Mouse (Mus musculus): ENCODE measurements around the gene Morn4. TPM values are rescaled to one million over a fixed set of nuclear protein-coding genes. Genes with fewer than 3 reads are reported as not detected.
"Not testable (repeated sequence)": the region's sequence is repeated elsewhere in the genome, so short reads cannot be mapped to it uniquely, and the experiment has no call there.

The Morn4 gene
- polyA plus RNA-seq, 1 experiment from 2014 or later, result 137 TPM

- peaks cover 25% of the 10 kb centered on the region for H3K4me1 ChIP-seq (ENCODE audit: control insufficient read depth, insufficient read depth, low read depth, low read length)
- peak within 1 kb of the TSS; percentile 90 for H3K27ac ChIP-seq (ENCODE audit: low read depth, low read length)
- H3K4me2 ChIP-seq (ENCODE audit: low read length), result peak within 1 kb of the TSS; percentile 80
- WGBS, result under 1% methylated on average over 36 of the region's 55 CpGs
- H3K9ac ChIP-seq (ENCODE audit: low read depth, low read length), result peak within 1 kb of the TSS; percentile 94
- H3K36me3 ChIP-seq (ENCODE audit: control insufficient read depth, insufficient read depth, low read length), result no peaks in the 10 kb centered on the region
- ATAC-seq, result peak; percentile 98
- peak within 1 kb of the TSS; percentile 99 for H3K4me3 ChIP-seq (ENCODE audit: low read length)
- no peaks in the 10 kb centered on the region for H3K9me3 ChIP-seq (ENCODE audit: control insufficient read depth, low read length)
- no peaks in the 10 kb centered on the region for H3K27me3 ChIP-seq (replicated peaks; ENCODE audit: control insufficient read depth, insufficient read depth, low read length)
Observed at GRCm38 (mm10) chr19:42089748-42090595, 3.8 kb upstream of the Morn4 start, which contains the start of gene Pi4k2a. Pi4k2a (plus strand) TSS chr19:42090470.

DNA sequence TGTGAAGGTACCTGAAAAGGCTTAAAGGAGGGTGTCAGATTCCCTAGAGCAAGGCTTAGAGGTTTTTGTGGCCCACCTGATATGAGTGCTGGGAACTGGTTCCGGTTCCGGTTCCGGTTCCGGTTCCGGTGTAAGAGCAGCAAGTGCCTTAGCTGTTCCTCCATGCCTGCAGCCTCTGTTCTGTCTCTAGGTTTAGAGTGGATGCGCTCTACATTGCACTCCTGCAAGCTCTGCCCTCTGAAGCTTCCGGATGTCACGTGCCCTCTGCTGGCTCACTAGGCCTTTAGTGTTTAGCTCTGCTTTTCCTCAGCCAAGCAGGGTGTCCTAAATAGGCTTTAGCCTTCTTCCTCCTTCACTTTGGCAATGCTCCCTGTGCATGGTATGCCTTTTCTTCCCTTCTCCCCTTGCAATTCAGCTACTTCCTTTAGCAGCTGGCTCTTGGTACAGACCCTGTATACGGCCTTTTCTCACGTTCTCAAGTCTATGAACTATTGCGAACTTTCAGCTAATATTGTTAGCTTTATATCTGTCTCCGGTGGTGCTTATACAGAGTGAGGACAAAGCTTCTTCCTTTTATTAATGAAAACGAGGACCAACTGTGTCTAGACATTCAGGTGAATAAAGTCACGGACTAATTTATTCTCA lies 3.1 kb upstream of the Morn4 start:
- H3K9me3 ChIP-seq (ENCODE audit: control insufficient read depth, low read length), result no peaks in the 10 kb centered on the region
- H3K36me3 ChIP-seq (ENCODE audit: control insufficient read depth, insufficient read depth, low read length), result no peaks in the 10 kb centered on the region
- no peaks in the 10 kb centered on the region for H3K27me3 ChIP-seq (replicated peaks; ENCODE audit: control insufficient read depth, insufficient read depth, low read length)
- H3K27ac ChIP-seq (ENCODE audit: low read depth, low read length), result peak overlapping the region; percentile 74
- H3K9ac ChIP-seq (ENCODE audit: low read depth, low read length), result peak overlapping the region; percentile 22; the same call in 1 of the 2 replicates
- peak overlapping the region; percentile 75 for H3K4me2 ChIP-seq (ENCODE audit: low read length)
- H3K4me1 ChIP-seq (ENCODE audit: control insufficient read depth, insufficient read depth, low read depth, low read length), result peaks cover 25% of the 10 kb centered on the region
- ATAC-seq, result no peak
- peak overlapping the region; percentile 99 for H3K4me3 ChIP-seq (ENCODE audit: low read length)
- WGBS, result 20% methylated on average over 14 of the region's 14 CpGs

GRCm38 (mm10) chr19:42085690-42086089 lies 467 bp downstream of the Morn4 start:
- Histone ChIP-seq H3K27me3 (replicated peaks; ENCODE audit: control insufficient read depth, insufficient read depth, low read length) (no peaks in the 10 kb centered on the region), H3K9ac (ENCODE audit: low read depth, low read length) (peak overlapping the region; percentile 94), H3K4me3 (ENCODE audit: low read length) (peak overlapping the region; percentile 90), H3K4me1 (ENCODE audit: control insufficient read depth, insufficient read depth, low read depth, low read length) (peaks cover 14% of the 10 kb centered on the region), H3K27ac (ENCODE audit: low read depth, low read length) (peak overlapping the region; percentile 78), H3K36me3 (ENCODE audit: control insufficient read depth, insufficient read depth, low read length) (no peaks in the 10 kb centered on the region), H3K4me2 (ENCODE audit: low read length) (peak overlapping the region; percentile 86), H3K9me3 (ENCODE audit: control insufficient read depth, low read length) (no peaks in the 10 kb centered on the region)
- WGBS, result 5% methylated on average over 10 of the region's 10 CpGs
- no peak for ATAC-seq

DNA sequence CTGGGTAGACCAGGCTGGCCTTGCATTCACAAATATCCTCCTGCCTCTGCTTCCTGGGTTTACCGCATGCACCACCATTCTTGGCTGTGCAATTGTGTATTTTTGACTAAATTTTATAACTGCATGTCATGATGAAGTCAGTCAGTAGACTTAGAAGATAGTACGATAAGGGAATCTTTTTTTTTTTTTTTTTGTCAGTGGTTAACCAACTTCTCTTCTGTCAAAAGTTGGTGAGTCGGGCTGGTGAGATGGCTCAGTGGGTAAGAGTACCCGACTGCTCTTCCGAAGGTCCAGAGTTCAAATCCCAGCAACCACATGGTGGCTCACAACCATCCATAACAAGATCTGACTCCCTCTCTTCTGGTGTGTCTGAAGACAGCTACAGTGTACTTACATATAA lies 4.5 kb downstream of the Morn4 start:
- WGBS, result 98% methylated on average over 5 of the region's 5 CpGs

DNA sequence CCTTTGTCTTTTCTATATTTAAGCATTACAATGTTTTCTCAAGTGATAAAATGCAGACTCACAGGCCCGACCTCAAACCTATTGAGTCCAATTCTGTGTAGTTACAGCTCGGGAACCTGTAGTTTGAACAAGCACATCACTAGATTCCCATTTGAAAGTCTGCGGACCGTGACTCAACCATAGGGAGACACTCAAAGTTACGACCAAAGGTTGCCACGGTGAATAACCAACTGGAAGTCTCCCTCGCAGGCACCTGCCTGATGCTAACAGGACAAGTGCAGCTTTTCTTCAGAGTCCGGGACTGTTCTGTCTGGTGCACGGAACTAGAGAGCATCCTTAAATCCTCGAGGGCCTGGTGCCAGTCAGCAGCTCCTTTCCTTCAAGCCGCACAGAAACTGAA lies 5.7 kb downstream of the Morn4 start:
- 74% methylated on average over 11 of the region's 11 CpGs for WGBS
- peaks cover 9% of the 10 kb centered on the region for H3K36me3 ChIP-seq (ENCODE audit: control insufficient read depth, insufficient read depth, low read length)
- no peak overlapping the region for H3K27ac ChIP-seq (ENCODE audit: low read depth, low read length)
- no peak for ATAC-seq
- H3K27me3 ChIP-seq (replicated peaks; ENCODE audit: control insufficient read depth, insufficient read depth, low read length), result no peaks in the 10 kb centered on the region
- no peak overlapping the region for H3K4me3 ChIP-seq (ENCODE audit: low read length)
- no peak overlapping the region for H3K4me2 ChIP-seq (ENCODE audit: low read length)
- peaks cover 1% of the 10 kb centered on the region; the same call in 1 of the 2 replicates for H3K4me1 ChIP-seq (ENCODE audit: control insufficient read depth, insufficient read depth, low read depth, low read length)
- H3K9me3 ChIP-seq (ENCODE audit: control insufficient read depth, low read length), result no peaks in the 10 kb centered on the region
- H3K9ac ChIP-seq (ENCODE audit: low read depth, low read length), result no peak overlapping the region

More for the DNA sequence above, 4.5 kb downstream of the Morn4 start:
- ATAC-seq; H3K27me3 ChIP-seq (replicated peaks; ENCODE audit: control insufficient read depth, insufficient read depth, low read length); H3K4me1 ChIP-seq (ENCODE audit: control insufficient read depth, insufficient read depth, low read depth, low read length); H3K9ac ChIP-seq (ENCODE audit: low read depth, low read length); H3K36me3 ChIP-seq (ENCODE audit: control insufficient read depth, insufficient read depth, low read length); H3K27ac ChIP-seq (ENCODE audit: low read depth, low read length); H3K4me2 ChIP-seq (ENCODE audit: low read length); H3K9me3 ChIP-seq (ENCODE audit: control insufficient read depth, low read length); H3K4me3 ChIP-seq (ENCODE audit: low read length): not testable (repeated sequence)

GRCm38 (mm10) chr19:42079950-42080349 lies 6.2 kb downstream of the Morn4 start:
- 75% methylated on average over 5 of the region's 5 CpGs for WGBS

DNA sequence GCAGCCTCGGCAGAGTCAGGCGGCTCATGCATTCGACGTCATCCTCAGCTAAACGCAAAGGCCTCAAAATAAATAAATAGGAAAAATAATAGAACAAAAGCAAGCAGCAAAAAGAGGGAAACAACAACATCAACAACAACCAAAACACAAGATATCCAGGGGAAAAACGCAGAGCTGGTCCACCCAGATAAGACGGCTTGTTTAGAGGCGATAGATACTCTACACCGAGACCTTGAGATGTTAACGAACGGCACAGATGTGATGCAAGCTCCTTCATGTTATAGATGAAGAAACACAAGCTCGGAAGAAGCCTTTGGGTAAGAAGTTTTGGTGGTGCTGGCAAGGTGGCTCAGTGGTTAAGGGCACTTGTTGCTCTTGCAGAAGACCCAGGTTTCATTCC lies 7.2 kb downstream of the Morn4 start:
- Histone ChIP-seq H3K36me3 (ENCODE audit: control insufficient read depth, insufficient read depth, low read length) (peaks cover 15% of the 10 kb centered on the region), H3K4me2 (ENCODE audit: low read length) (no peak overlapping the region), H3K9ac (ENCODE audit: low read depth, low read length) (no peak overlapping the region), H3K9me3 (ENCODE audit: control insufficient read depth, low read length) (no peaks in the 10 kb centered on the region), H3K4me1 (ENCODE audit: control insufficient read depth, insufficient read depth, low read depth, low read length) (no peaks in the 10 kb centered on the region), H3K27me3 (replicated peaks; ENCODE audit: control insufficient read depth, insufficient read depth, low read length) (no peaks in the 10 kb centered on the region), H3K27ac (ENCODE audit: low read depth, low read length) (no peak overlapping the region), H3K4me3 (ENCODE audit: low read length) (no peak overlapping the region)
- ATAC-seq, result no peak
- WGBS, result 95% methylated on average over 12 of the region's 12 CpGs

More at GRCm38 (mm10) chr19:42079950-42080349, 6.2 kb downstream of the Morn4 start:
- Histone ChIP-seq H3K4me3 (ENCODE audit: low read length) (no peak overlapping the region), H3K27me3 (replicated peaks; ENCODE audit: control insufficient read depth, insufficient read depth, low read length) (no peaks in the 10 kb centered on the region), H3K9ac (ENCODE audit: low read depth, low read length) (no peak overlapping the region), H3K27ac (ENCODE audit: low read depth, low read length) (no peak overlapping the region), H3K4me1 (ENCODE audit: control insufficient read depth, insufficient read depth, low read depth, low read length) (no peaks in the 10 kb centered on the region), H3K4me2 (ENCODE audit: low read length) (no peak overlapping the region), H3K36me3 (ENCODE audit: control insufficient read depth, insufficient read depth, low read length) (peaks cover 14% of the 10 kb centered on the region), H3K9me3 (ENCODE audit: control insufficient read depth, low read length) (no peaks in the 10 kb centered on the region)
- no peak for ATAC-seq

DNA sequence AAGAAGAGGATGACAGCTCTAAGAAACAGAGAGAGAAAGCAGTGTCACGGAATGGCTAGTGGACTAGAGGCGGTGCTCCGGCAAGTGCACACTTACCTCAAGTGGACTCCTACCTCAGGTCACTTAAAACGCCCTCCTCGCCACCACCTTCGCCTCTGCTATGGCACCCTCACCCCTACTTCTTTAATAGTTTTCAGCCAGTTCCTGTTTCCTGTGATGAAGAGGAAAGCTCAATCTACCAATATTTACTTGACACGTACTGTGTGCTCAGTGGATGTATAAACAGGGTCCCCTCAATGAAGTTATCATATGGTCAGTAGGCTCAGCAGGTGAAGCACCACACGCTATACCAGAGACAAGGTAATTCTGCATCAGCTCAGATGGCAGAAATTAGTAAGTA lies 7.6 kb downstream of the Morn4 start:
- Histone ChIP-seq H3K36me3 (ENCODE audit: control insufficient read depth, insufficient read depth, low read length) (peaks cover 16% of the 10 kb centered on the region), H3K9ac (ENCODE audit: low read depth, low read length) (no peak overlapping the region), H3K4me3 (ENCODE audit: low read length) (no peak overlapping the region), H3K27ac (ENCODE audit: low read depth, low read length) (no peak overlapping the region), H3K4me1 (ENCODE audit: control insufficient read depth, insufficient read depth, low read depth, low read length) (no peaks in the 10 kb centered on the region), H3K9me3 (ENCODE audit: control insufficient read depth, low read length) (no peaks in the 10 kb centered on the region), H3K4me2 (ENCODE audit: low read length) (no peak overlapping the region), H3K27me3 (replicated peaks; ENCODE audit: control insufficient read depth, insufficient read depth, low read length) (no peaks in the 10 kb centered on the region)
- 97% methylated on average over 8 of the region's 8 CpGs for WGBS
- no peak for ATAC-seq

- no peak overlapping the region for H3K9ac ChIP-seq (ENCODE audit: low read depth, low read length)
- H3K36me3 ChIP-seq (ENCODE audit: control insufficient read depth, insufficient read depth, low read length), result peaks cover 18% of the 10 kb centered on the region
- ATAC-seq, result no peak
- H3K27me3 ChIP-seq (replicated peaks; ENCODE audit: control insufficient read depth, insufficient read depth, low read length), result no peaks in the 10 kb centered on the region
- no peaks in the 10 kb centered on the region for H3K4me1 ChIP-seq (ENCODE audit: control insufficient read depth, insufficient read depth, low read depth, low read length)
- no peaks in the 10 kb centered on the region for H3K9me3 ChIP-seq (ENCODE audit: control insufficient read depth, low read length)
- no peak overlapping the region for H3K27ac ChIP-seq (ENCODE audit: low read depth, low read length)
- no peak overlapping the region for H3K4me3 ChIP-seq (ENCODE audit: low read length)
- 88% methylated on average over 16 of the region's 16 CpGs for WGBS
- no peak overlapping the region for H3K4me2 ChIP-seq (ENCODE audit: low read length)
Observed at GRCm38 (mm10) chr19:42075992-42076391, 10.2 kb downstream of the Morn4 start.

Measured in hindbrain, embryonic 16.5 days (tissue).